Mouse (Mus musculus) naive thymus-derived CD4-positive, alpha-beta T cell, adult 5 months (primary cell): ENCODE data around the gene Rps8. TPM values are rescaled to one million over a fixed set of nuclear protein-coding genes. Genes with fewer than 3 reads are reported as not detected.

ENCODE experiments used
- polyA plus RNA-seq: library from polyadenylated mRNA; unstranded; fragments of 100-300 nt; shearing (Covaris generic); gene quantifications from one replicate; pipeline ENCODE4 v1.2.1, GENCODE M21; 2017

The Rps8 gene
- polyA plus RNA-seq = 707 TPM

GRCm38 (mm10) chr4:117155792-117156355 lies at the start of gene Rps8:
TSS of gene Rps8 (minus strand) at chr4:117156243.

GRCm38 (mm10) chr4:117181863-117182758 lies 26.1 kb upstream of the Rps8 start, which contains the start of gene Kif2c:
TSS of gene Kif2c (minus strand) at chr4:117182639.

GRCm38 (mm10) chr4:117133817-117134600 lies 22.0 kb downstream of the Rps8 start, which contains the start of gene Plk3:
TSS of gene Plk3 (minus strand) at chr4:117133963.

GRCm38 (mm10) chr4:117126675-117127290 lies 29.3 kb downstream of the Rps8 start, which contains the start of gene Tctex1d4:
TSS of gene Tctex1d4 (plus strand) at chr4:117126794.

GRCm38 (mm10) chr4:117125348-117125909 lies 30.6 kb downstream of the Rps8 start, which contains the start of gene Btbd19:
TSS of gene Btbd19 (minus strand) at chr4:117125725.

Other genes with a start within 250 kb of the Rps8 start
- 60.9 TPM for gene Urod, start 161.8 kb downstream of the Rps8 start, polyA plus RNA-seq
- gene Hectd3, start 160.9 kb downstream of the Rps8 start, polyA plus RNA-seq = 30.9 TPM
- 21.4 TPM for gene Eif2b3, start 136.8 kb downstream of the Rps8 start, polyA plus RNA-seq
- gene Ptch2, start 60.2 kb downstream of the Rps8 start, polyA plus RNA-seq = not detected
- gene Btbd19, start 30.5 kb downstream of the Rps8 start, polyA plus RNA-seq = 22.4 TPM
- not detected for gene Tctex1d4, start 29.4 kb downstream of the Rps8 start, polyA plus RNA-seq
- gene Plk3, start 22.3 kb downstream of the Rps8 start, polyA plus RNA-seq = 59.7 TPM
- not detected for gene Kif2c, start 26.4 kb upstream of the Rps8 start, polyA plus RNA-seq
- gene Tmem53, start 95.7 kb upstream of the Rps8 start, polyA plus RNA-seq = not detected
- gene Armh1, start 95.9 kb upstream of the Rps8 start, polyA plus RNA-seq = not detected